Mouse (Mus musculus): ENCODE measurements at regions not wholly inside any gene's neighbourhood (a gene's known extent, or its start where the extent isn't known, plus 50 kb on each side); places are given as distances from the start of the nearest gene placed in this dataset.

- no peak for ATAC-seq (replicated peaks; ENCODE audit: low read depth, poor library complexity, severe bottlenecking)
Observed at GRCm38 (mm10) chr7:113109481-113109880, 97.8 kb upstream of the Arntl start.

DNA sequence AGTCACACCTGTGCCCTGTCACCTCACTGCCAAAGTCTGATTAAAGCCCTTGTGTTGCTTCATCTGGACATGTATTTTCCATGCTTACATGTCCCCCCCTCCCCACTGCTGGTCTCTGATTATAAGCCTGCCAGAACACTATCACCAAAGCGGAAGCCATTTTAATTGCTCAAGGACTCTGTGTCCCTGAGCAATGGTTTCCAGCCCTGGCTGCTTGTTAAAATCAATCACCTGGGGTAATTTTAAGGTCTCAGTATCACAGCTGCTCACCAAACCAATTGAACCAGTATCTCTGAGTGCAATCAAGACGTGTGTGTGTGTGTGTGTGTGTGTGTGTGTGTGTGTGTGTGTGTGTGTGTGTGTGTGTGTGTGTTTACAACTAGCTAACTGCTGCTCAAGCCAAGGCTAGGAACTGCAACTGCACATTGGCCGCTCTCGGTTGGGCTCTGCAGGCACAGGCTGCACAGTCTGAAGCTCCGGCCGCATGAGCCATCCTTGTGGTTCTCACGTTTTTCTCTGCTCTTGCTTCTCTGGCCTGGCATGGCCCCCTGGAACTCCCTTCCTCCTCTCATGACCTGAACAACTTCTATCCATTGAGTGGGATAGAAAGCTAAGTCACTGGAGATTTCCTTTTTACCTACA is 96.3 kb upstream of the Arntl start:
- ATAC-seq (replicated peaks; ENCODE audit: low read depth, poor library complexity, severe bottlenecking): no peak

- ATAC-seq (replicated peaks; ENCODE audit: low read depth, poor library complexity, severe bottlenecking): peak; percentile 25; the same call in 1 of the 2 replicates
Observed at GRCm38 (mm10) chr7:113113266-113113893, 93.9 kb upstream of the Arntl start.

GRCm38 (mm10) chr7:113117599-113117998 is 89.7 kb upstream of the Arntl start:
- 0 out of 2 replicates have a peak, but pooled peaks have one; percentile 39 for ATAC-seq (replicated peaks; ENCODE audit: low read depth, poor library complexity, severe bottlenecking)

GRCm38 (mm10) chr7:113121911-113122319 is 85.3 kb upstream of the Arntl start:
- no peak for ATAC-seq (replicated peaks; ENCODE audit: low read depth, poor library complexity, severe bottlenecking)

DNA sequence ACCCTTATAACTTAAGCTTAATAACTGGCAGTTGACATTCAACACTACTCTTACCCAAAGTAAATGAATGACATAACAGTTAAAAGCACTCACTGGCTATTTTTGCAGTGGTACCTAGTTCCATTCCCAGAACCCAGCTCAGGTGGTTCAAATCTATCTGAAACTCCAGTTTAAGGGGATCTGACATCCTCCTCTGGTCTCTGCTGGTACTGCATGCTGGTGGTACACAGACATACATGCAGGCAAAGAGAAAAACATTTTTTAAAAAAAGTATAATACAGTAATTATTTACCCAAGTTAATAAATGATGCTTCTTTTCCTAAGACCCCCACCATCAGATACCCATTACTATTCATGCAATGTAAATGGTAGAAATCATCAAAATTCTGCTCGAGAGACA is 81.3 kb upstream of the Arntl start:
- ATAC-seq (replicated peaks; ENCODE audit: low read depth, poor library complexity, severe bottlenecking): no peak

GRCm38 (mm10) chr7:113130552-113130951 is 76.7 kb upstream of the Arntl start:
- no peak for ATAC-seq (replicated peaks; ENCODE audit: low read depth, poor library complexity, severe bottlenecking)

DNA sequence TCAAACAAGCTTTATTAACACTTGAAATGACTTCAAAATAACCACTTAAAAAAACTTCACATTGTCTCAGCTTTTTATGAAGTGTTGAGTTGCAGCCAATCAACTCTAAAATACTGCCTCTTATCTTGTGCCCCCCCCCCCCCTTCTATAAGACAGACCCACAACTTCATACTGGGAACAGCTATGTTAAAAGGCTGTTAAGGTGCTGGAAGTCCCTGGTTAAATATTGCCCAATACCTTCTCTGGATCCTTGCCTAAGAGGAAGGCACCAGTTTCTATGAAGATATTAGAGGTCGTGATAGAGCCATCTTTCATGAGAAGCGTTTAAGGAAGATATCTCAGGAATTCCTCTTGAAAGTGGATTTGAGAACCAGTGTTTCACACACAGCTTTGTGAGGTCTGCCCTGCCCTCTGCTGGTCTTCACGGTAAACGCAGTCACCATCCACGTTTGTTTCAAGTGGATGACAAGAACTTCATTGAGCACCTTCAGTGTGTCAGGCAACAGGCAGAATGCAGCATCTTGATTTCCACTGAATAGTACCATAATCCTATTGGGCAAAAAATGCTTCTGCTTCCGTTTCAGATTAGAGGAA is 75.2 kb upstream of the Arntl start:
- peak; percentile 78 for ATAC-seq (replicated peaks; ENCODE audit: low read depth, poor library complexity, severe bottlenecking)

DNA sequence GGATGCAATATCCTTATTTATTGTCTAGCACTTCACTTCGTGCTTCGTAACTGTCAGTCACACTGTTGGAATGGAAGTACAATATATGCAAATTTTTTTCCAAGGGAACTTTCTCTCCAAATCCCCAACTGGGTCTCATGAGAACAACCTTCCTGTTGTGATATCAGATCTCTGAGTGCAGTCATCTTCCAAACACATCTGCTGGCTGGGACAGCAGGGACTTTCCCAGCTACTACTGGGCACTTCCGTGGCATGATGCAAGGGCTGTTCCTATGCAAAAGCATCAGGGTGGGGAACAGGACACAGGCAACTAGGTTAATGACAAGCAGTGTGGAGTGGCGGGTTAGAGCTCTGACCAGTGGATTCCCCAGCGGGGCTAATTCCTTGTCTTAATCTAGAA is 73.4 kb upstream of the Arntl start:
- no peak for ATAC-seq (replicated peaks; ENCODE audit: low read depth, poor library complexity, severe bottlenecking)

DNA sequence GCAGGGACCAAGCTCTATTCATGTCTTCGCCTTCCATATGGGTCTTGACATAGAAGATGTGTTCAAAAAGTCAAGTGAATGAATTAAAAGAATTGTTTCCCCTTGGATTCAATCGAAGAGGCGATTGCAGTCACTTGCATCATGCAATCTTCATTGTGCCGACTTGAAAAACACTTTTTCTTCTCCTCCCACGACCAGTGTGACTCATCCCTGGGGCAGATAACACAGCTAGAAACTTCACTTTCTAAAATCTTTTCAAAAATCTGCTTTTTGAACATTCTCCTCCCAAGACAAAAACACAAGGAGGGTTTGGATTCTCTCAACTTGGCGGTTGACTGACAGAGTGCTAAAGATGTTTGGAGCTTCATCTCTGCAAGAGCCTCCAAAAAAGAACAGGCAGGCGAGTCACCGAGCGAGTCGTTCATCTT is 67.2 kb upstream of the Arntl start:
- ATAC-seq (replicated peaks; ENCODE audit: low read depth, poor library complexity, severe bottlenecking): no peak

- ATAC-seq (replicated peaks; ENCODE audit: low read depth, poor library complexity, severe bottlenecking): no peak
Observed at GRCm38 (mm10) chr7:113141846-113142683, 65.2 kb upstream of the Arntl start.

GRCm38 (mm10) chr7:113143552-113143951 is 63.7 kb upstream of the Arntl start:
- peak; percentile 70 for ATAC-seq (replicated peaks; ENCODE audit: low read depth, poor library complexity, severe bottlenecking)

DNA sequence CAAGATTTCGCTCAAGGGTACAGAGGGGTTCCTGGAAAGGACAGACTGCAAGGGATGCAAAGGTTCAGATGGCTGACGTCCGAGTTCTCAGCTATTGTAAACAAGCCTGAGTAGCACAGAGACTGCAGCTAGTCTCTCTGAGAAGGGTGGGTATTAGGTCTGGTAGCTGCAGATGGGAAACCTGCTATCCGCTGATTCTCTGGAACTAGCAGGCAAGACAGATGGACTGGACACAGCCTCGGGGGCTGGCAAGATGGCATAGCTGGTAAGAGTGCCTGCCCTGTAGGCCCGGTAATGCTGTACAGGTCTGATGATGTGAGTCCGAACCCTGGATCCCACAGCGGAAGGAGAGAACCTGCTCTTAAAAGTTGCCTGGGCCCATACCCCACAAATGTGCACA is 62.2 kb upstream of the Arntl start:
- ATAC-seq (replicated peaks; ENCODE audit: low read depth, poor library complexity, severe bottlenecking): no peak

GRCm38 (mm10) chr7:113146108-113146507 is 61.2 kb upstream of the Arntl start:
- ATAC-seq (replicated peaks; ENCODE audit: low read depth, poor library complexity, severe bottlenecking): no peak

DNA sequence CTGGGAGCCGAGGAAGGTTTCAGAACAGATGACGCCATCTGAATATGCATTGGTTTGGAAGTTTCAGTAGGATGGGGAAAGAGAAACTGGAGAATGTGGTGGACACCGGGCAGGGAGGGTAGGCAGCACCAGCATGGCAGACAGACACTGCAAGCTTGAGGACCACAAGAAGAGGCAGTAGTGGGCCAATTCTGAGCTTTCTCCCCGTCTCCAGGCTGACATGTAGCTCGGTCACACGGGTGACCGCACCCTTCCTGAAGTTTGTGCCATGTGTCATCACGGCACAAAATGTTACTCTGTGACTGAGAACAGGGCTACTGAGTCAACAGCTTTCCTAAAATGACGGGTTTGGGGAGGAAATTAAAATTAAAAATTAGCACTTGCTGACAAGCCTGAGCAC is 60.7 kb upstream of the Arntl start:
- ATAC-seq (replicated peaks; ENCODE audit: low read depth, poor library complexity, severe bottlenecking): no peak

DNA sequence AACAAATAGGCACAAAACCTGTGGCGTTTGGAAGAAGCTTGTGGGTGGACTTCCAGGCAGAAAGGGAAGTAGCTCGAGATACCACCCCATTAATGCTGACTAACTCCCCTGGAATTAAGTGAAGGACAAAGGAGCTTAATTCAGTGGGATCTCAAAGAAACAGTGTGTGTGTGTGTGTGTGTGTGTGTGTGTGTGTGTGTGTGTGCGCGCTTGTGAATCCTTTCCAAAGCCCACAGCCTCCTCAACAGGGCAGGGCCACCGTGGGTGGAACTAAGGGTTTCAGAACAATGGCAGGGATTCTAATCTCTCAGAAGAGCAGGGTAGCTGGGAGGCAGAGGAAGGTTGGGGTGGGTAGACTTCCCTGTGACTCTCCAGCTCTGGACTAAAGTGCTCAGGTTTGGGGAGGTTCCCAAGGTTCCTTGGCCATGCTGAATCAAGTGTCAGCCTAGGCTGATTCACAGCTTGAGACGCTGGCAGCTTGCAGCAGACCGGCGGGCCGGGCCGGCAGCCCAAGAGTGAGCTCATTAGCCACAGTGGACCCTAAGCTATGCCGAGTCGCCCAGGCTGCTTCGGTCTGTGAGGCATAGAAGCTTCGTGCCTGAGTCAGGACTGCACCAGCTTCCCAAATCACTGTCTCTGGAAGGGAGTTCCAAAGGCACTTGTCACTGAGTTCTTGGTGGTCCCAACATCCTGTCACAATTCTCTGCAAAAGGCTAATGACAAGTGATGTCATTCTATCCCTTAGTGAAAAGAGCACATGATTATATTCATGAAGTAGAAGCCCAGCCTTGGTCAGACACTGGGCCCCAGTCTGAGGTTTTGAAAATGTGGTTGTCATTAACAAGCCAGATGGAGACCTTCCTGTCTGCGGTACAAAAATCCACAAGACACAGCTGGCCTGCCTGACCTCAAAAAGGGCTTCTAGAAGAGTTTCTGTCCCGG is 59.6 kb upstream of the Arntl start:
- ATAC-seq (replicated peaks; ENCODE audit: low read depth, poor library complexity, severe bottlenecking): peak; percentile 83

DNA sequence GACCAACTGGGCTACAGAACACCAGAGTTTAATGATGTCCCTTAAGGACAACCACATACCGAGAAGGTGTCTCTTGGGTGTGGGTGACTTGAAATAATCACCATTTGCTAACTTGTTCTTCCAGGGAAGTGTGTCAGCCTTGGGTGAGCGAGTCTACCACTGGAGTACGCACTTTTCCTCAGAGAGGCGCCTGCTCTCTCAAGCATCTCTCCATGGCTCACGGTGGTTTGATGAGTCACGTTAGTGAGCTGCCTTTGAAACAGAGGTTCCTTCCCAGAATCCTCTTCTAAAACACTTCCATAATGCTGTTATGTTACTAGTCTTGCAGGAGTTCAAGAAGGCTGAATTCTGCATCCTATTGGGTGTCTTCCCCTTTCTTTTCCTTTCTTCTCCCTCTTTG is 58.6 kb upstream of the Arntl start:
- ATAC-seq (replicated peaks; ENCODE audit: low read depth, poor library complexity, severe bottlenecking): no peak

DNA sequence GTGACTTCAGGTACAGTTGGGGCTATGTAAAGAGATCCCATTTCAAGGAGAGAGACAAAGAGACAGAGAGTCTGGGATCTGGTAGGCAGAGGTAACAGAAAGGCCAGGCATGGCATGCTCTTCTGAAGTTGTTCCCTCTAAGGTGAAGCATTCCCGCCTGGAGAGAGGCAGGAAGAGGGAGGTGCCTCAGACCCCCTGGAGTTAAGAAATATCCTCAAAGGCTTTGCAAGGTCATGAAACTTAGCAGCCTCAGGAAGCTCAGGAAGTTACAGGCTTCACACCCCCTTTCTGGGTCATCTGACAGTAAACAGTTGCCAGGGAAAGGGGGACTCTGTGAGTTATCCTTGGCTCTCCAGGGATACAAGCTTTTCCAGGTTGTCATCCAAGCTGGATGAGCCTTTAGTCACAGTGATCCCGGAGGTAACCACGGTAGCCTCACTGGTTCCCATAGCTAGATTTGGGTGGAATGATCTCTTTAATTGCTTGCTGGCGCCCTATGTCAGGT is 57.2 kb upstream of the Arntl start:
- no peak for ATAC-seq (replicated peaks; ENCODE audit: low read depth, poor library complexity, severe bottlenecking)

DNA sequence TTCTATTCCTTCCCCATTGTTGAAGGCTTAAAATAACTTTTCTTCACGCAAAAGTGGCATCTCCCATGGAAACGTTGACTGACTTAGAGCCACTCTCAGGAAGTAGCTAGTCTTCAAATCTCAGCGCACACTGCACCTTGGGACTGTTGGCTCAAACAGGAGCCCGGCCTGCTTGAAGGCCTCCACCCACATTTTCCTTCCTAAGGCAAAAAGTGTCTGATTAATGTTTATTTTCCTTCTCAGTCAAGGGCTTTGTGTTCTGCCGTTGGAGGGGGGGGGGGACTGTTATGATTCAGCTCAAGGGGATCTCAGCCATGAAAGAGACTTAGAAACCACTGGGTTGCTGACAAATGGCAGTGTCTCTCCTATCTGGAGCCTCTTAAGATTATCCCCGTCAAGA is 56.5 kb upstream of the Arntl start:
- no peak for ATAC-seq (replicated peaks; ENCODE audit: low read depth, poor library complexity, severe bottlenecking)

Data from common myeloid progenitor, adult 5-6 weeks (primary cell).